Mouse (Mus musculus) intestine, embryonic 15.5 days (tissue): ENCODE measurements at regions not wholly inside any gene's neighbourhood (a gene's known extent, or its start where the extent isn't known, plus 50 kb on each side); places are given as distances from the start of the nearest gene placed in this dataset.
"Not testable (repeated sequence)": the region's sequence is repeated elsewhere in the genome, so short reads cannot be mapped to it uniquely, and the experiment has no call there.

ENCODE experiments used
- ATAC-seq: fragments of 200-750 bp; cut with Nextera tagmentation; 2 replicates; pipeline ENCODE4 v1.8.0; 2017; ENCODE audit warnings: moderate TSS enrichment, moderate library complexity
- H3K27ac ChIP-seq: fragments of 300-500 bp; sonication (generic); 2 replicates; pipeline ENCODE4 v1.5.1; 2015; ENCODE audit warnings: mild to moderate bottlenecking, inconsistent platforms
- H3K27me3 ChIP-seq: fragments of 300-500 bp; sonication (generic); replicated peaks from 2 replicates; pipeline ENCODE4 v1.6.1; 2015; ENCODE audit warnings: inconsistent platforms
- H3K36me3 ChIP-seq: fragments of 300-500 bp; sonication (generic); 2 replicates; pipeline ENCODE4 v1.6.1; 2015; ENCODE audit warnings: inconsistent platforms
- H3K4me1 ChIP-seq: fragments of 300-500 bp; sonication (generic); replicated peaks from 2 replicates; pipeline ENCODE4 v1.6.1; 2015; ENCODE audit warnings: inconsistent platforms
- H3K4me2 ChIP-seq: fragments of 300-500 bp; sonication (generic); replicated peaks from 2 replicates; pipeline ENCODE4 v1.6.1; 2015; ENCODE audit warnings: mild to moderate bottlenecking, inconsistent platforms
- H3K4me3 ChIP-seq: fragments of 300-500 bp; sonication (generic); replicated peaks from 2 replicates; pipeline ENCODE4 v1.5.1; 2015; ENCODE audit warnings: inconsistent platforms
- H3K9ac ChIP-seq: fragments of 300-500 bp; sonication (generic); 2 replicates; pipeline ENCODE4 v1.6.1; 2015; ENCODE audit warnings: inconsistent platforms
- H3K9me3 ChIP-seq: fragments of 300-500 bp; sonication (generic); 2 replicates; pipeline ENCODE4 v1.6.1; 2016; ENCODE audit warnings: inconsistent platforms
- WGBS: fragments of 180-500 bp; shearing (Covaris S2); methylation state at CpG from one replicate; pipeline ENCODE4 v1.1.7; 2015; 5-methylcytosine and 5-hydroxymethylcytosine counted together

DNA sequence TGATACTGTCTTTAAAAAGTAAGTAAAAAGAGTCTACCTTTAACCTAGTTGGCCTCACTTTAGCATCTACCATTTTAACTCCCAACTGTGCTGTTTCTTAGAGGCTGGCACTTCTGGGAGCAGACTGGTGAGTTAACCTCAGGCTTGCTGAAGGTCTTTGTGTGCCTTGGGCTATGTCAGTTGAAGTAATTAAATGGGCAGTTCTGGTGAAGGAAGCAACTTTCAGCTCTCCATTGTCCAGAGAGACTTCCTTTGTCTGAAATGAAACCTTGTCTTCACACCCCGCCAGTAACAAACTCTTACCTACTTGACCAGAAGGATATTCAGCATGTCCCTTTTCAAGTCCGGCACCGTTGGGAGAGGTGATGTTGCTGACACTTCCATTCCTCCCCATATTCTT is 55.5 kb downstream of the Zfp281 start:
- no peaks in the 10 kb centered on the region for H3K36me3 ChIP-seq
- ATAC-seq = no peak
- no peaks in the 10 kb centered on the region for H3K27me3 ChIP-seq
- peaks cover 9% of the 10 kb centered on the region for H3K4me1 ChIP-seq
- no peaks in the 10 kb centered on the region for H3K9me3 ChIP-seq
- 93% methylated on average over 3 of the region's 3 CpGs for WGBS
- H3K9ac ChIP-seq = no peak overlapping the region
- H3K4me3 ChIP-seq = no peak overlapping the region
- H3K27ac ChIP-seq = no peak overlapping the region
- H3K4me2 ChIP-seq = no peak overlapping the region

DNA sequence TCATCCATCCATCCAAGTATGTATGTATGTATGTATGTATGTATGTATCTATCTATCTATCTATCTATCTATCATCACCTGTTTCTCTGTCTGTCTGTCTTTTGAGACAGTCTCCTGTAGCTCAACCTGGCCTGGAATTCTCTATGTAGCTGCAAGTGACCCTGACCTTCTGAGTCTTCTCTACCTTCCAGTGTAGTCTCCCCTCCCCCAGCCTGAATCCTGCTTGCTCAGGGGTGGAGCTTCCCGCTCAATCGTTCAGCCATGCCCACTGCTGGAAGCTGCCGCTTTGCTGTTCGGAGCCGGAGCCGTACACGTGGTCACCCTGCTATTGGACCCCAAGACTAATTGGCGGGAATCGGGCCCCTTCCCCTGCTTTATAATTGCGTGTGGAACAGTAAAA is 57.6 kb downstream of the Zfp281 start:
- 60% methylated on average over 10 of the region's 10 CpGs for WGBS
- not testable (repeated sequence) for H3K4me2 ChIP-seq, H3K36me3 ChIP-seq, H3K4me1 ChIP-seq, H3K4me3 ChIP-seq, ATAC-seq, H3K27ac ChIP-seq, H3K9ac ChIP-seq, H3K27me3 ChIP-seq, H3K9me3 ChIP-seq

DNA sequence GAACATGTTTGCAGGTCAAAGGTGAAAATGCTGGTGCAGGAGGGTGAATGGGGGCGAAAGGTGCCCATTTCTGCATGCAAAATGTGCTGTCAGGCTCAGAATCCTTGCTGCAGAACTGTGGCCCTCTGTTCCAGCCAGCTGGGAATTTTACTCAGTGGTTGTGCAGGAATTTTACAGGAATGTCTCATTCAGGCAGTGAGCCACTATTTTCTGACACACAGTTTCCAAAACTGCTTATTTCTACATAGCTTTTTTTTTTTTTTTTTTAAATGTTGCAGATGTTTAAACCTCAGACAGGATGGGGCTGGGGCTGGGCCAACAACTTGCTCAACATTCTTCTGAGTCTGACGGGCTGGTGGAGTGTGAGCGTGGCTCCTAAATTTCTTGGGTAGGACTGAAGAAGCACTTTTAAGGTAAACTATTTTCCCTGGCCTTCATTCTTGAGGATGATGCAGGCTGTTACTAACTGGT is 58.4 kb downstream of the Zfp281 start:
- Histone ChIP-seq H3K4me3 (no peak overlapping the region), H3K9me3 (no peaks in the 10 kb centered on the region), H3K4me2 (peak overlapping the region; percentile 22; the same call in 1 of the 2 replicates), H3K4me1 (peaks cover 9% of the 10 kb centered on the region), H3K9ac (no peak overlapping the region), H3K27ac (peak overlapping the region; percentile 14; the same call in 1 of the 2 replicates), H3K27me3 (no peaks in the 10 kb centered on the region), H3K36me3 (no peaks in the 10 kb centered on the region)
- ATAC-seq = peak; percentile 61
- WGBS = 54% methylated on average over 3 of the region's 3 CpGs

DNA sequence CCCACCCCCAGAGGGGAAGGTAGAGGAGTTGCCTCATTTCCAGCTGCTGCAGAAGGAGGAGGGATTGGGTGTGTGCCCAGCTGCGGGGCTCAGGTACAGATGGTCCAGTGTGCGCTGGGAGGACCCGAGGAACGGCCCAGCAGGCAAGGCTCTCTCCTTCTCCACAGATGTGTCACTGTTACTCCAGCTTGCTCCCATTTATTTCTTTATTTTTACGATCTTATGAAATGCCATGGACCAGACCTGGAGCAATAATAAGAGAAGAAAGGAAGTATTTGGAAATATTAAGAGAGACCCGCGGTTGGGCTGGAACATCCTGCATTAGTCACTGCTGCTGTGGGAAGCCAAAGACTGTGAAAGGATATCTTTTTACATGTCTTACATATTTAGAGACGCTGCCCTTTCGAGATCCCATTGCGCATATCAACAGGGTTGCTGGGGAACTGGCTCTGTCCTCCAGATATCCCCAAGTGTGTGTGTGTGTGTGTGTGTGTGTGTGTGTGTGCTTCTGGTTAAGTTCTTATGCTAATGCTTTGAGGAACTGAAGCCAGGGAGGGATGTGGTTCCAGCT is 58.9 kb downstream of the Zfp281 start:
- H3K4me3 ChIP-seq = no peak overlapping the region
- peaks cover 9% of the 10 kb centered on the region for H3K4me1 ChIP-seq
- H3K9ac ChIP-seq = no peak overlapping the region
- peak overlapping the region; percentile 14; the same call in 1 of the 2 replicates for H3K27ac ChIP-seq
- no peaks in the 10 kb centered on the region for H3K36me3 ChIP-seq
- 40% methylated on average over 10 of the region's 10 CpGs for WGBS
- H3K27me3 ChIP-seq = no peaks in the 10 kb centered on the region
- H3K9me3 ChIP-seq = no peaks in the 10 kb centered on the region
- ATAC-seq = peak; percentile 52
- peak overlapping the region; percentile 22; the same call in 1 of the 2 replicates for H3K4me2 ChIP-seq

DNA sequence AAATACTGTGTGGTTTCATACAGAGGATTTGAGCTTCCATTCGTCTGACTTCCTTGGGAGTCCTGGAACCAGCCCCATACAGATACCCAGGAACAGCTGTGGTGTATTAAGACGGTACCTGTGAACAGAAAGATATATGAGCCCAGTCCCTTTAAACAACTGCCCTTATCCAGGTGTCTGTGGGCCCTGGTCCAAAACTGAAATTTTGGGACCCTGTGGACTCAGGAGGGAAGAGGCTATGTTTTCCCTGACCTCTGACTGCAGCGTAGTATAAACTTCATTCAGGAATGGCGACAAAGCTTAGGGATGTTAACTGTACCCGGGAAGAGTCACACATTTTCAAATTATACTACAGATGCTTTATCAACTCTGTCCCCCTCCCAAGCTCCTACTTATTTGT is 59.8 kb downstream of the Zfp281 start:
- WGBS = 74% methylated on average over 5 of the region's 5 CpGs
- no peak for ATAC-seq
- H3K9ac ChIP-seq = no peak overlapping the region
- no peak overlapping the region for H3K4me3 ChIP-seq
- H3K4me2 ChIP-seq = no peak overlapping the region
- H3K27me3 ChIP-seq = no peaks in the 10 kb centered on the region
- H3K27ac ChIP-seq = no peak overlapping the region
- H3K36me3 ChIP-seq = no peaks in the 10 kb centered on the region
- peaks cover 9% of the 10 kb centered on the region for H3K4me1 ChIP-seq
- H3K9me3 ChIP-seq = no peaks in the 10 kb centered on the region

DNA sequence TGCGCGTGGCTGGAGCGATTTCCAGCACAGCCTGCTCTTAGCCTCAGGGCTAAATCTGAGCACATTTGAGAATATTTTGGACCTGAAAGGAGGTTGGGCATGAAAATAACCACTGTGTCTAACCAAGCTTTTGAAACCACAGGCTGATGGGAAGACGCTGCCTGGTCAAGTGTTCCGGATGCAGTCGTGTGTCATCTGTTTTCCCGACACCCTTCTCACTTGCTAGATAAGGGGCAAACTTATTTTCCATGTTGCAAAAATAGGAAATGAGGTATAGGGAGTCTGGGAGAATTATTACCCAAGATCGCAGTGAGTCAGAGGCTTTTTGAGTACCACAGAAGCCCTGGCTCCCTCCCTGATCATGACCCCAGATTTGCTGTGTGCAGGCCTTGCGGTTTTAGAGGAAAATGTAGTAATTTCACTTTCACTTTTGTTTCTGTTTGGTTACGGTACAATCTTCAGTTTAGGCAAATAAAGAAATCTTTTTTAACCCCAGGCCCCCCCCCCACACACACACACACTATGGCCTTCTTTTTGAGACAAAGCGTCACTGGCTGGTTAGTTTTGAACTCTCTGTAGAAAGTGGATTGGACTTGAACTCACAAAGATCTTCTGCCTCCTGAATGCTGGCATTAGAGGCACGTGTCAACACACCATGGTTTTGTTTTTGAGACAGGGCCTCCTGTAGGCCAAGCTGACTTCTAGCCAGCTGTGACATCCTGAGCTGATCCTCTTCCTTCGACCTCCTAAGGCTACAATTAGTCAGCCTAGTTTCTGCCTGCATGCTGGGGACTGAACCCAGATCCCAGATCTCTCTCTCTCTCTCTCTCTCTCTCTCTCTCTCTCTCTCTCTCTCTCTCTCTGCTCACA is 60.7 kb downstream of the Zfp281 start:
- no peak overlapping the region for H3K4me3 ChIP-seq
- no peak overlapping the region for H3K27ac ChIP-seq
- 67% methylated on average over 13 of the region's 13 CpGs for WGBS
- H3K36me3 ChIP-seq = no peaks in the 10 kb centered on the region
- H3K4me2 ChIP-seq = no peak overlapping the region
- no peaks in the 10 kb centered on the region for H3K9me3 ChIP-seq
- H3K4me1 ChIP-seq = peaks cover 9% of the 10 kb centered on the region
- no peak overlapping the region for H3K9ac ChIP-seq
- no peaks in the 10 kb centered on the region for H3K27me3 ChIP-seq
- no peak for ATAC-seq

DNA sequence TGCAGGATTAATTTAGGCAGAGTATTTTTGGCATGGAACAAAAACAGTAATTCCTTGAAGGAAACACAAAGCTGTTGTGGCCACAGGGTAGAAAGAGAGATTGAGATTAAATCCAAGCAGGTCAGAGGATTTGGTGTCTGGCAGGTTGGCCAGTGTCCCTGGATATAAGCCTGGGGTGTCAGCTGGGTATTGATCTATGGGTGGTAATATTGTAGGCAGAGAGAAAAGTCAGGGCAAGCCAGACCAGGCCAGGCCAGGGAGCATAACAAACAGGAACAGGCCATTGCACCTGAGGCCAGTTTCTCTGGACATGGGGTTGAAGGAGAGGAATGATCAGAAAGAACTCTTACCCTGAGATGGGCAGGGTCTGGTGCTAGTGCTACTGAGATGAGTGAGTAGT is 61.8 kb downstream of the Zfp281 start:
- Histone ChIP-seq H3K4me1 (peaks cover 9% of the 10 kb centered on the region), H3K27me3 (no peaks in the 10 kb centered on the region), H3K27ac (no peak overlapping the region), H3K9ac (no peak overlapping the region), H3K36me3 (no peaks in the 10 kb centered on the region), H3K9me3 (no peaks in the 10 kb centered on the region), H3K4me3 (no peak overlapping the region), H3K4me2 (no peak overlapping the region)
- ATAC-seq = no peak

DNA sequence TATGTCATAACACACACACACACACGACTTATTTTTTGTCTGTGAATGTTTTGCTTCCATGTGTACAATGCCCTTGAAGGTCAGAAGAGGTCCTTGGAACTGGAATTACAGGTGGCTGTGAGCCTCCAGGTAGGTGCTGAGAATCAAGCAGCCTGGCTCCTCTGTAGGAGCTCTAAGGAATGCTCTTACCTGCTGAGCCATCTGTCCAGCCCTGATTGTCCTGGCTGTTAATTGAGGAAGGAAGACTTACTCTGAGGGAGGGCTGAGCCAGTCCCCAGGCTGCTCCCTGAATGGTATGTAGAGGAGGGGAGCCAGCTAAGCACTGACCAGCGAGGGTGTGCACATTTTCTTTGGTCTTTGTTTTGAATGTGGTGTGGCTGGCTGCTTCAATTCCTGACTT is 65.4 kb downstream of the Zfp281 start:
- H3K4me3 ChIP-seq = no peak overlapping the region
- H3K36me3 ChIP-seq = no peaks in the 10 kb centered on the region
- no peaks in the 10 kb centered on the region for H3K4me1 ChIP-seq
- H3K4me2 ChIP-seq = no peak overlapping the region
- H3K9ac ChIP-seq = no peak overlapping the region
- no peak overlapping the region for H3K27ac ChIP-seq
- no peaks in the 10 kb centered on the region for H3K9me3 ChIP-seq
- H3K27me3 ChIP-seq = no peaks in the 10 kb centered on the region
- no peak for ATAC-seq
- 44% methylated on average over 2 of the region's 2 CpGs for WGBS

DNA sequence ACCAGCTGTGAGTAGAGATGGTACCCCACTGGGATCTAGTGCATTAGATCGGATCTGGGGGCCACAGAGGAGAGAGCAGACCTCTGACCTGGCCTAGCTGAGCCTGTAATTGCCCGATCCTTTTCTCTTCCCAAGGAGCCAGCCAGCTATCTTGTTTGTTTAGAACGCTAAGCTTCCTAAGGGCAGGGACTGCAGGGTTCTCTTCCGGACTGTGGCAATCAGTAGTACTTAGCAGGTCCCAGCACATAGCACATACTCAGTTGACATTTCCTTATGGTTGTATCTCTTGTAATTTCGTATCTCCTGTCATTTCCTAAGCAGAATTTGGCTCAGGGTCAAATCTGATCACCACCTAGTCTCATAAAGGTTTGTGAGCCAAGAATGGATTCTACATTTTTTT is 68.7 kb downstream of the Zfp281 start:
- no peak overlapping the region for H3K4me2 ChIP-seq
- no peak overlapping the region for H3K27ac ChIP-seq
- 50% methylated on average over 5 of the region's 5 CpGs for WGBS
- no peaks in the 10 kb centered on the region for H3K27me3 ChIP-seq
- H3K4me3 ChIP-seq = no peak overlapping the region
- no peak overlapping the region for H3K9ac ChIP-seq
- ATAC-seq = no peak
- H3K36me3 ChIP-seq = no peaks in the 10 kb centered on the region
- 0 out of 2 replicates have a peak, but pooled peaks cover 2% of the 10 kb centered on the region for H3K4me1 ChIP-seq
- no peaks in the 10 kb centered on the region for H3K9me3 ChIP-seq

DNA sequence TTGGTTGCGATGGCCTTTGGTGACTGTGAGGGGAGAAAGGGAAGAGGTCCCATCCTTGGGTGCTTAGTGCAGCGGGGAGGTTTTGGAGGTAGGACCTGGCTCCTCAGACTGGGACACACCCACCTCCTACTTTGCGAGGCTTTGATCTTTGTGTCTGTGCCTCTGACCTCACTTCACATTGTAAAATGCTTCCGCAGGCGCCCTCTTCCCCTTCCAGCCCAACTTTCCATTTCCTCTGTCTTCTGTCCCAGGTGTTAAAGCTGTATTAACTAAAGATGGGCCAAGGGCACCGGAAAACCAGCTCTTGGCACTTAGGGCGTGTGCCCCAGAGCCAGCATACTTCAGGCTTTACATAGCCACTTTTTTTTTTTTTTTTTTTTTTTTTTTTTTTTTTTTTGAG is 70.3 kb downstream of the Zfp281 start:
- ATAC-seq = no peak
- H3K9ac ChIP-seq = no peak overlapping the region
- no peaks in the 10 kb centered on the region for H3K36me3 ChIP-seq
- no peak overlapping the region for H3K4me3 ChIP-seq
- 60% methylated on average over 7 of the region's 7 CpGs for WGBS
- no peak overlapping the region for H3K27ac ChIP-seq
- H3K27me3 ChIP-seq = no peaks in the 10 kb centered on the region
- no peaks in the 10 kb centered on the region for H3K9me3 ChIP-seq
- no peak overlapping the region for H3K4me2 ChIP-seq
- peaks cover 2% of the 10 kb centered on the region; the same call in 1 of the 2 replicates for H3K4me1 ChIP-seq

DNA sequence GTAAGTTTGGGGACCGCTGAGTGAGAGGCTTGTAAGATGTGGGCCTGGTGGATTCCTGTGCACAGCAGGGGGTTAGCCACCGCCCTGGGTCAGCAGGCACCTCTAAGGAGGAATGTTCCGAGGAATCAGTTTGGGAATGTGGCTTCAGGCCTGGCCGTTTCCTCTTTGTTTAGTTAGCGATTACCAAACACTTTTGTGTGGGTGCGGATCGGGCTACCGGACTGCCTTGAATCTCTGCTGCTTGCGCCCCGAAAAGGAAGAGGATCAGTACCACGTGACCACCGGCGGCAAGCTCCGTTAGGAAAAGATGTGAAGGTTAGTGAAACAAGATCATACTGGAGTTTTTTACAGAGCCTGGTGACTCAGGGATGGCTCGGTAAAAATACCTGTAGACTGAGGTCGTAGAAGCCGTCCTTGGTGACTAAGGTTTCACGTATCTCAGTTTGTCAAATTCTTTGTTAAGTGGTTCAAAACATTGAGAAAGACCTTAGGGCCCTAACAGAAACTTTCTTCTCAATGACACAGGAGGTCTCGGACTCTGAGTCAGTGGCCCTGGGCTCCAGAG is 71.5 kb downstream of the Zfp281 start:
- peak overlapping the region; percentile 44 for H3K4me2 ChIP-seq
- peaks cover 2% of the 10 kb centered on the region; the same call in 1 of the 2 replicates for H3K4me1 ChIP-seq
- no peak overlapping the region for H3K4me3 ChIP-seq
- no peak overlapping the region for H3K9ac ChIP-seq
- WGBS = 24% methylated on average over 19 of the region's 19 CpGs
- H3K9me3 ChIP-seq = no peaks in the 10 kb centered on the region
- no peak for ATAC-seq
- no peaks in the 10 kb centered on the region for H3K27me3 ChIP-seq
- no peak overlapping the region for H3K27ac ChIP-seq
- no peaks in the 10 kb centered on the region for H3K36me3 ChIP-seq

DNA sequence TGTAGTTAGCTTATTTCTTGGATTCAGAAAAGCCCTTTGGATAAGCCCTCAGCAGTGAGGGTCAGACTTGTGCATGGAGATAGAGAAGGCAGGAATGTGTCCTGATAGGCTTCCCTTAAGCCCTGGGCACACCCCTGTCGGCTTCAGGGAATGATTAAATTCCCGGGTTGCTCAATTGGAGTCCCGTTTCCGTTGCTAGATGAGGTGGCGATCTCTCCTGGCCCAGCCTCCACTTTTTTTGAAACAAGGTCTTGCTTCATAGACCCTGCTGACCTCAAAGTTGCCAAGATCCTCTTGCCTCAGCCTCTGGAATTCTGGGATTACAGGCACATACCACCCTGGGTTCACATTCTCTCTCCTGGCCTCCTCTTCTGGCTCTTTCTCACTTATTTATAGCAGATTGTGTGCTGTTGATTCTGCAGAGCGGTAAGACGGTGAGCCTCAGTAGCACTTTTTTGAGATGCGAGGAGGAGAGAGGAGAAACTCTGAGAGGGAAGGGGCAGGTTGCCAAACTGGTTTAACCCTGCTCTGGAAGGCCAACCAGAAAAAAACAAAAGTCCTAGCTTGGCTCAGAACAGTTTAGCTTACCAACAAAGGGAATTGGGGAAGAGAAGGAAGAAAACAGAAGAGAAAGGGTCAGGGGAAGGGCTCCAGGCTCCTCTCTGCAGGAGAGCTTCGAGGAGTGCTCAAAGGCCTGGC is 73.9 kb downstream of the Zfp281 start:
- 28% methylated on average over 9 of the region's 9 CpGs for WGBS
- H3K4me3 ChIP-seq = no peak overlapping the region
- ATAC-seq = no peak
- no peak overlapping the region for H3K4me2 ChIP-seq
- no peaks in the 10 kb centered on the region for H3K27me3 ChIP-seq
- H3K36me3 ChIP-seq = no peaks in the 10 kb centered on the region
- H3K4me1 ChIP-seq = peaks cover 2% of the 10 kb centered on the region; the same call in 1 of the 2 replicates
- no peak overlapping the region for H3K27ac ChIP-seq
- no peak overlapping the region for H3K9ac ChIP-seq
- no peaks in the 10 kb centered on the region for H3K9me3 ChIP-seq
